35 mouse cellular contexts compared by ENCODE assay signal in the genomic region with DNA sequence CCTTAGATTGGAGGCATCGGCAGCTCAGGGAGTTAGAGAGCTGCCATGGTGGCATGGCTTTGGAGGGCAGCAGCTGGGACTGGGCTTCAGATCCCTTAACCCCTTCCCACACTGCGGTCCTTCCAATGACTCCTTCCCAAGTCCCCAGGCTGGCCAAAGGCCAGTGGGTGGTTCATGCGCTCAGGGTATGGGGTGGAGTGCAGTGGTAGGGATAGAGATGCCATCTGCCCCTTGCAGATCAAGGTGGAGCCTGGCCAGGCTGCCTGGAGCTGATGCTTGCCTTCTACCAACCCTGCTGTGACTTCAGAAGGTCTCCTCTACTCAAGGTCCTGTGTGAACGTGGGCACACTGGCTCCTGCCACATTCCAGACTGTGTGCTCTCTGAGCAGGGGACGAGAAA. TPM values are rescaled to one million over a fixed set of nuclear protein-coding genes. Genes with fewer than 3 reads are reported as not detected.
DNase-seq lines count a peak whose midpoint lies in the region; ATAC-seq lines count a peak whose summit lies in the region.
"Had no signal": no experiment of that assay in that cellular context is flagged by ENCODE, and none has a peak within 500 bp of the region (broad histone marks: within the 10 kb centered on the region; RNA-seq: fewer than 3 reads in every experiment).

No protein-coding gene starts in this region.

- no peaks in the 10 kb centered on the region for H3K9me3 ChIP-seq in intestine, embryonic 16.5 days (ENCODE audit: control insufficient read depth, low read length)
- H3K9me3 ChIP-seq: embryonic facial prominence, embryonic 12.5 days; embryonic facial prominence, embryonic 15.5 days; G1E; hindbrain, embryonic 12.5 days; hindbrain, embryonic 15.5 days had no signal

- WGBS in intestine, embryonic 16.5 days, result 82% methylated on average over 5 of the region's 5 CpGs

- intact Hi-C loops in left cerebral cortex, postnatal 4 days (cut with DNase I), result no loop called here
- intact Hi-C loops in left cerebral cortex, postnatal 36 days (cut with DNase I), result no loop called here

- H3K4me3 ChIP-seq in intestine, embryonic 16.5 days (ENCODE audit: low read length), result no peak overlapping the region
- H3K4me3 ChIP-seq: embryonic facial prominence, embryonic 12.5 days; embryonic facial prominence, embryonic 15.5 days; gastrocnemius, adult 2 months; hindbrain, embryonic 12.5 days; hindbrain, embryonic 15.5 days had no signal

- DNase-seq in left cerebral cortex, postnatal 4 days, result peak; percentile 56
- DNase-seq in left cerebral cortex, postnatal 36 days (ENCODE audit: low spot score in 2 of 2), result no peak
- DNase-seq in cerebellum, adult 18-20 months, result peak; percentile 40 to 49
- DNase-seq in cerebellum, adult 9-11 months, result peak; percentile 58
- DNase-seq in cerebellum, postnatal 25 days, result peak; percentile 34 to 56
- no peak for DNase-seq in adrenal gland, postnatal 25 days
- DNase-seq in layer of hippocampus, adult 11-12 months (ENCODE audit: low spot score), result no peak
- DNase-seq: adrenal gland, adult 8-10 months; adrenal gland, postnatal 36 days; B cell, adult 2 months; forebrain, postnatal 0 days; gastrocnemius, adult 2 months; gastrocnemius, postnatal 14 days; heart, adult 11 months; kidney, adult 11 months; kidney, adult 9 months had no signal

- no peak overlapping the region for H3K4me2 ChIP-seq in intestine, embryonic 16.5 days (ENCODE audit: low read depth, low read length)
- H3K4me2 ChIP-seq: embryonic facial prominence, embryonic 12.5 days; embryonic facial prominence, embryonic 15.5 days; heart, embryonic 11.5 days; hindbrain, embryonic 12.5 days; hindbrain, embryonic 15.5 days had no signal

- H3K36me3 ChIP-seq in intestine, embryonic 16.5 days (ENCODE audit: control insufficient read depth, insufficient read depth, low read length), result no peaks in the 10 kb centered on the region
- H3K36me3 ChIP-seq: embryonic facial prominence, embryonic 12.5 days; embryonic facial prominence, embryonic 15.5 days; G1E; hindbrain, embryonic 12.5 days; hindbrain, embryonic 15.5 days had no signal

- H3K27ac ChIP-seq in intestine, embryonic 16.5 days (ENCODE audit: low read length), result no peak overlapping the region
- H3K27ac ChIP-seq: embryonic facial prominence, embryonic 12.5 days; embryonic facial prominence, embryonic 15.5 days; gastrocnemius, adult 2 months; hindbrain, embryonic 12.5 days; hindbrain, embryonic 15.5 days had no signal

- no peak overlapping the region for H3K9ac ChIP-seq in intestine, embryonic 16.5 days (ENCODE audit: low read depth, low read length)
- H3K9ac ChIP-seq: embryonic facial prominence, embryonic 12.5 days; embryonic facial prominence, embryonic 15.5 days; forebrain, postnatal 0 days; hindbrain, embryonic 12.5 days; hindbrain, embryonic 15.5 days had no signal

- no peak for ATAC-seq in intestine, embryonic 16.5 days
- ATAC-seq: forebrain, embryonic 14.5 days; forebrain, postnatal 0 days; Patski had no signal

- H3K4me1 ChIP-seq in intestine, embryonic 16.5 days (ENCODE audit: control insufficient read depth, insufficient read depth, low read length), result no peaks in the 10 kb centered on the region
- H3K4me1 ChIP-seq: embryonic facial prominence, embryonic 12.5 days; embryonic facial prominence, embryonic 15.5 days; hindbrain, embryonic 12.5 days; hindbrain, embryonic 15.5 days had no signal

- no peaks in the 10 kb centered on the region for H3K27me3 ChIP-seq in intestine, embryonic 16.5 days (replicated peaks; ENCODE audit: control insufficient read depth, insufficient read depth, low read length)
- H3K27me3 ChIP-seq: embryonic facial prominence, embryonic 12.5 days; embryonic facial prominence, embryonic 15.5 days; hindbrain, embryonic 12.5 days; hindbrain, embryonic 15.5 days had no signal

RNA-seq across cellular contexts. Expression of a gene that starts 1.1 kb away (rescaled TPM):
- total RNA-seq in left cerebral cortex, postnatal 4 days (2021), result not detected
- total RNA-seq in left cerebral cortex, postnatal 36 days (2021), result not detected
- total RNA-seq in adrenal gland, postnatal 25 days (2021), result 6.3 and 7.2 TPM in 2 replicates
- polyA plus RNA-seq in intestine, embryonic 16.5 days (2015; fragmentation: Nextera tagmentation; extraction: Ambion mirVana), result not detected in 2 replicates
- total RNA-seq: CH12.LX; forebrain, postnatal 0 days; G1E; gastrocnemius, adult 2 months; gastrocnemius, postnatal 14 days; gastrocnemius, postnatal 4 days; heart, adult 8-10 months; heart, postnatal 25 days; hematopoietic stem cell, adult 5-6 weeks had no signal
- polyA plus RNA-seq: embryonic facial prominence, embryonic 12.5 days; embryonic facial prominence, embryonic 15.5 days; forebrain, embryonic 11.5 days; forebrain, embryonic 14.5 days; forebrain, postnatal 0 days; G1E; heart, embryonic 11.5 days; heart, embryonic 14.5 days; heart, postnatal 0 days; hindbrain, embryonic 12.5 days; intestine, embryonic 14.5 days; Patski had no signal

RNA-seq across cellular contexts. Expression of a gene that starts 18.9 kb away (rescaled TPM):
- total RNA-seq in left cerebral cortex, postnatal 4 days (2021), result under 1 TPM in 1 of 2 experiments, not detected in 1; 0.40 TPM
- not detected for total RNA-seq in left cerebral cortex, postnatal 36 days (2021)
- not detected in 2 replicates for total RNA-seq in adrenal gland, postnatal 25 days (2021)
- not detected in 2 replicates for polyA plus RNA-seq in intestine, embryonic 16.5 days (2015; fragmentation: Nextera tagmentation; extraction: Ambion mirVana)
- total RNA-seq: adrenal gland, adult 8-10 months; adrenal gland, postnatal 36 days; CH12.LX; forebrain, postnatal 0 days; G1E; gastrocnemius, adult 2 months; gastrocnemius, postnatal 14 days; gastrocnemius, postnatal 4 days; heart, adult 8-10 months; heart, postnatal 25 days; hematopoietic stem cell, adult 5-6 weeks had no signal
- polyA plus RNA-seq: embryonic facial prominence, embryonic 12.5 days; forebrain, embryonic 11.5 days; forebrain, embryonic 14.5 days; forebrain, postnatal 0 days; G1E; heart, embryonic 11.5 days; heart, embryonic 14.5 days; heart, postnatal 0 days; hindbrain, embryonic 12.5 days; hindbrain, embryonic 15.5 days; intestine, embryonic 14.5 days; Patski had no signal

RNA-seq across cellular contexts. Expression of a gene that starts 24.3 kb away (rescaled TPM):
- not detected for total RNA-seq in left cerebral cortex, postnatal 4 days (2021)
- total RNA-seq in left cerebral cortex, postnatal 36 days (2021), result not detected
- total RNA-seq in adrenal gland, postnatal 25 days (2021), result not detected in 2 replicates
- not detected in 2 replicates for polyA plus RNA-seq in intestine, embryonic 16.5 days (2015; fragmentation: Nextera tagmentation; extraction: Ambion mirVana)
- total RNA-seq: CH12.LX; forebrain, postnatal 0 days; G1E; gastrocnemius, adult 2 months; gastrocnemius, postnatal 14 days; gastrocnemius, postnatal 4 days; heart, adult 8-10 months; heart, postnatal 25 days; hematopoietic stem cell, adult 5-6 weeks had no signal
- polyA plus RNA-seq: embryonic facial prominence, embryonic 12.5 days; embryonic facial prominence, embryonic 15.5 days; forebrain, embryonic 11.5 days; forebrain, embryonic 14.5 days; forebrain, postnatal 0 days; G1E; heart, embryonic 11.5 days; heart, embryonic 14.5 days; heart, postnatal 0 days; hindbrain, embryonic 12.5 days; intestine, embryonic 14.5 days; Patski had no signal

RNA-seq across cellular contexts. Expression of a gene that starts 28.2 kb away (rescaled TPM):
- not detected for total RNA-seq in left cerebral cortex, postnatal 4 days (2021)
- total RNA-seq in left cerebral cortex, postnatal 36 days (2021), result not detected
- total RNA-seq in adrenal gland, postnatal 25 days (2021), result not detected in 2 replicates
- polyA plus RNA-seq in intestine, embryonic 16.5 days (2015; fragmentation: Nextera tagmentation; extraction: Ambion mirVana), result not detected in 2 replicates
- total RNA-seq: adrenal gland, adult 8-10 months; forebrain, postnatal 0 days; G1E; gastrocnemius, adult 2 months; gastrocnemius, postnatal 14 days; gastrocnemius, postnatal 4 days; heart, adult 8-10 months; heart, postnatal 25 days; hematopoietic stem cell, adult 5-6 weeks had no signal
- polyA plus RNA-seq: embryonic facial prominence, embryonic 12.5 days; embryonic facial prominence, embryonic 15.5 days; forebrain, embryonic 11.5 days; forebrain, embryonic 14.5 days; forebrain, postnatal 0 days; frontal cortex, adult 2 months; G1E; heart, embryonic 11.5 days; heart, embryonic 14.5 days; heart, postnatal 0 days; hindbrain, embryonic 12.5 days; hindbrain, embryonic 15.5 days; intestine, embryonic 14.5 days; Patski had no signal

RNA-seq across cellular contexts. Expression of a gene that starts 38.9 kb away (rescaled TPM):
- not detected for total RNA-seq in left cerebral cortex, postnatal 4 days (2021)
- not detected for total RNA-seq in left cerebral cortex, postnatal 36 days (2021)
- total RNA-seq in adrenal gland, postnatal 25 days (2021), result not detected in 2 replicates
- not detected in 2 replicates for polyA plus RNA-seq in intestine, embryonic 16.5 days (2015; fragmentation: Nextera tagmentation; extraction: Ambion mirVana)
- total RNA-seq: adrenal gland, postnatal 36 days; CH12.LX; forebrain, postnatal 0 days; G1E; gastrocnemius, adult 2 months; gastrocnemius, postnatal 14 days; gastrocnemius, postnatal 4 days; heart, adult 8-10 months; heart, postnatal 25 days; hematopoietic stem cell, adult 5-6 weeks had no signal
- polyA plus RNA-seq: embryonic facial prominence, embryonic 12.5 days; embryonic facial prominence, embryonic 15.5 days; forebrain, embryonic 11.5 days; forebrain, embryonic 14.5 days; forebrain, postnatal 0 days; G1E; heart, embryonic 11.5 days; heart, embryonic 14.5 days; heart, postnatal 0 days; hindbrain, embryonic 12.5 days; hindbrain, embryonic 15.5 days; intestine, embryonic 14.5 days; Patski had no signal

Comparison
In these comparisons a context has a peak if more than half of its experiments do, and no peak if none do; other contexts are left out.
1. DNase-seq: peak in left cerebral cortex, postnatal 4 days (single experiment), cerebellum, adult 18-20 months (2 of 2), cerebellum, adult 9-11 months (single experiment) and cerebellum, postnatal 25 days (2 of 2); none in left cerebral cortex, postnatal 36 days (0 of 2), adrenal gland, postnatal 25 days (single experiment) and layer of hippocampus, adult 11-12 months (single experiment).